Mouse (Mus musculus) ES-Bruce4 (cell line): ENCODE data around the gene Srrm3. TPM values are rescaled to one million over a fixed set of nuclear protein-coding genes. Genes with fewer than 3 reads are reported as not detected.
A peak's percentile ranks its signal among the peaks of the same experiment; 100 is the strongest.

Source experiments
- H3K27ac ChIP-seq: 2 replicates; pipeline ENCODE4 v1.5.1; 2012; ENCODE audit warnings: low read length, inconsistent platforms; ENCODE audit not compliant: insufficient read depth
- H3K27me3 ChIP-seq: 2 replicates; pipeline ENCODE4 v1.6.1; 2012; ENCODE audit warnings: mild to moderate bottlenecking, low read length, inconsistent platforms; ENCODE audit not compliant: control insufficient read depth, poor library complexity, insufficient read depth, severe bottlenecking
- H3K36me3 ChIP-seq: 2 replicates; pipeline ENCODE4 v1.6.1; 2012; ENCODE audit warnings: inconsistent platforms, mild to moderate bottlenecking, low read length, moderate library complexity; ENCODE audit not compliant: control insufficient read depth, poor library complexity, insufficient read depth, severe bottlenecking
- H3K4me1 ChIP-seq: one replicate; pipeline ENCODE4 v1.8.1; 2011; ENCODE audit warnings: low read length; ENCODE audit not compliant: control insufficient read depth, insufficient read depth
- H3K4me3 ChIP-seq: 2 replicates; pipeline ENCODE4 v1.5.1; 2011; ENCODE audit warnings: low read depth, mild to moderate bottlenecking, low read length
- H3K9ac ChIP-seq: 2 replicates; pipeline ENCODE4 v1.6.1; 2012; ENCODE audit warnings: low read depth, mild to moderate bottlenecking, inconsistent platforms; ENCODE audit not compliant: poor library complexity, severe bottlenecking
- H3K9me3 ChIP-seq: replicated peaks from 2 replicates; pipeline ENCODE4 v1.6.1; 2012; ENCODE audit warnings: mild to moderate bottlenecking, low read length, inconsistent platforms; ENCODE audit not compliant: control insufficient read depth, poor library complexity, insufficient read depth, severe bottlenecking
- CTCF ChIP-seq: IDR thresholded peaks from one replicate; pipeline ENCODE4 v1.8.1; 2011; ENCODE audit warnings: low read depth, low read length
- EP300 ChIP-seq: IDR thresholded peaks from 2 replicates; pipeline ENCODE4 v1.6.1; 2011; ENCODE audit warnings: low read depth, low read length; ENCODE audit not compliant: insufficient read depth
- POLR2A ChIP-seq: IDR thresholded peaks from one replicate; pipeline ENCODE4 v1.8.1; 2011; ENCODE audit warnings: low read length; ENCODE audit not compliant: insufficient read depth
- polyA plus RNA-seq: library from polyadenylated mRNA; stranded (reverse); fragments of >200 nt; gene quantifications from 2 replicates; pipeline ENCODE4 v1.2.4, GENCODE M21; 2011; ENCODE audit warnings: low read depth; ENCODE audit not compliant: missing spikeins, insufficient read depth, insufficient read length

The Srrm3 gene
- polyA plus RNA-seq, 1 experiment = 0.55 TPM

GRCm38 (mm10) chr5:135852421-135852820 is 45.7 kb downstream of the Srrm3 start:
- H3K27ac ChIP-seq = no peak overlapping the region
- H3K9me3 ChIP-seq = no peaks in the 10 kb centered on the region
- H3K4me3 ChIP-seq = peak overlapping the region; percentile 39
- H3K9ac ChIP-seq = no peak overlapping the region
- H3K4me1 ChIP-seq = no peaks in the 10 kb centered on the region
- H3K27me3 ChIP-seq = no peaks in the 10 kb centered on the region
- TF ChIP-seq CTCF (no peak), EP300 (no peak), POLR2A (no peak)
- H3K36me3 ChIP-seq = no peaks in the 10 kb centered on the region

GRCm38 (mm10) chr5:135853731-135854130 is 47.0 kb downstream of the Srrm3 start:
- H3K9me3 ChIP-seq = no peaks in the 10 kb centered on the region
- H3K36me3 ChIP-seq = no peaks in the 10 kb centered on the region
- TF ChIP-seq CTCF (no peak), EP300 (no peak), POLR2A (no peak)
- no peak overlapping the region for H3K9ac ChIP-seq
- no peak overlapping the region for H3K4me3 ChIP-seq
- H3K27ac ChIP-seq = no peak overlapping the region
- no peaks in the 10 kb centered on the region for H3K27me3 ChIP-seq
- no peaks in the 10 kb centered on the region for H3K4me1 ChIP-seq

- Histone ChIP-seq H3K9ac (no peak overlapping the region), H3K27me3 (no peaks in the 10 kb centered on the region), H3K4me1 (no peaks in the 10 kb centered on the region), H3K9me3 (no peaks in the 10 kb centered on the region), H3K27ac (no peak overlapping the region), H3K4me3 (no peak overlapping the region), H3K36me3 (no peaks in the 10 kb centered on the region)
- TF ChIP-seq CTCF (peak; percentile 96), POLR2A (no peak)
Observed at GRCm38 (mm10) chr5:135855156-135855555, 48.5 kb downstream of the Srrm3 start.

GRCm38 (mm10) chr5:135866662-135867061 is 60.0 kb downstream of the Srrm3 start:
- Histone ChIP-seq H3K4me1 (no peaks in the 10 kb centered on the region), H3K36me3 (no peaks in the 10 kb centered on the region), H3K4me3 (no peak overlapping the region), H3K27ac (no peak overlapping the region), H3K9ac (no peak overlapping the region), H3K27me3 (peaks cover 11% of the 10 kb centered on the region), H3K9me3 (no peaks in the 10 kb centered on the region)
- TF ChIP-seq CTCF (no peak), POLR2A (no peak), EP300 (no peak)

- Histone ChIP-seq H3K27ac (no peak overlapping the region), H3K4me3 (peak overlapping the region; percentile 47), H3K9ac (peak overlapping the region; percentile 54), H3K9me3 (no peaks in the 10 kb centered on the region), H3K4me1 (no peaks in the 10 kb centered on the region), H3K27me3 (peaks cover 11% of the 10 kb centered on the region), H3K36me3 (no peaks in the 10 kb centered on the region)
- TF ChIP-seq POLR2A (no peak), CTCF (no peak), EP300 (no peak)
Observed at GRCm38 (mm10) chr5:135867637-135868593, 61.2 kb downstream of the Srrm3 start.

- peaks cover 11% of the 10 kb centered on the region for H3K27me3 ChIP-seq
- no peaks in the 10 kb centered on the region for H3K4me1 ChIP-seq
Observed at GRCm38 (mm10) chr5:135868653-135869052, 62.0 kb downstream of the Srrm3 start.

More at GRCm38 (mm10) chr5:135868653-135869052, 62.0 kb downstream of the Srrm3 start:
- Histone ChIP-seq H3K9me3 (no peaks in the 10 kb centered on the region), H3K27ac (no peak overlapping the region), H3K9ac (peak overlapping the region; percentile 54), H3K4me3 (peak overlapping the region; percentile 47), H3K36me3 (no peaks in the 10 kb centered on the region)
- TF ChIP-seq CTCF (no peak), EP300 (no peak), POLR2A (no peak)
